Mouse (Mus musculus): ENCODE data around the gene Cdc37. TPM values are rescaled to one million over a fixed set of nuclear protein-coding genes. Genes with fewer than 3 reads are reported as not detected.

Gene Cdc37
- polyA plus RNA-seq, 1 experiment from 2014 or later = 84.1 TPM

- H3K27me3 ChIP-seq (ENCODE audit: insufficient read depth, low read length) = no peaks in the 10 kb centered on the region
- no peaks in the 10 kb centered on the region for H3K9me3 ChIP-seq (ENCODE audit: low read length)
- H3K9ac ChIP-seq (replicated peaks) = no peak overlapping the region
- peaks cover 13% of the 10 kb centered on the region for H3K36me3 ChIP-seq (replicated peaks; ENCODE audit: insufficient read depth, low read length)
- no peak overlapping the region for H3K4me2 ChIP-seq (ENCODE audit: low read depth, low read length)
- no peaks in the 10 kb centered on the region for H3K4me1 ChIP-seq (ENCODE audit: insufficient read depth)
- no peak overlapping the region for H3K27ac ChIP-seq (ENCODE audit: low read depth)
- TF ChIP-seq CTCF (IDR thresholded peaks at IDR 0.05; ENCODE audit: low read depth) = no peak
- no peak for TF ChIP-seq EP300 (IDR thresholded peaks at IDR 0.05; ENCODE audit: low read depth)
- DNase-seq (peak; percentile 40), ATAC-seq (no peak)
- WGBS (ENCODE audit: insufficient replicate concordance) = 85% methylated on average over 4 of the region's 4 CpGs
- no peak overlapping the region for H3K4me3 ChIP-seq (ENCODE audit: low read depth, low read length)
Measured at GRCm38 (mm10) chr9:21194787-21195493, 45.2 kb upstream of the Cdc37 start.

GRCm38 (mm10) chr9:21193786-21194185, 44.0 kb upstream of the Cdc37 start:
- Histone ChIP-seq H3K4me3 (ENCODE audit: low read depth, low read length) (no peak overlapping the region), H3K9ac (replicated peaks) (no peak overlapping the region), H3K27me3 (ENCODE audit: insufficient read depth, low read length) (no peaks in the 10 kb centered on the region), H3K27ac (ENCODE audit: low read depth) (no peak overlapping the region), H3K4me1 (ENCODE audit: insufficient read depth) (no peaks in the 10 kb centered on the region), H3K9me3 (ENCODE audit: low read length) (no peaks in the 10 kb centered on the region), H3K36me3 (replicated peaks; ENCODE audit: insufficient read depth, low read length) (peaks cover 13% of the 10 kb centered on the region), H3K4me2 (ENCODE audit: low read depth, low read length) (no peak overlapping the region)
- no peak for ATAC-seq
- TF ChIP-seq EP300 (IDR thresholded peaks at IDR 0.05; ENCODE audit: low read depth) (no peak), CTCF (IDR thresholded peaks at IDR 0.05; ENCODE audit: low read depth) (no peak)
- 69% methylated on average over 3 of the region's 3 CpGs for WGBS (ENCODE audit: insufficient replicate concordance)
- DNase-seq = no peak

DNA sequence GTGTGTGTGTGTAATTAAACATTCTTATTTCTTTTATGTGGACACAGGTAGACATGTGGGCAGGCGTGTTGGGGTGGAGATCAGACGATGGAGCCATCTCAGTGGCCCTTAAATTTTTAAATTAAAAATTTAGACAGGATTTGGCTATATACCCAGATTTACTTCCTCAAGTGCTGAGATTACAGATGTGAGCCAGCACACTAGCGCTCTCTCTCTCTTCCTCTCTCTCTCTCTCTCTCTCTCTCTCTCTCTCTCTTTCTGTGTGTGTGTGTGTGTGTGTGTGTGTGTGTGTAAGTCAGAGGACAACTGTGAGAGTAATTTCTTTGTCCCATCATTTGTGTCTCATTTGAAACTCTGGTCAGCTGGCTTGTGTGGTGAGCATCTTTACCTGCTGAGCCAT, 40.9 kb upstream of the Cdc37 start:
- ATAC-seq (no peak), DNase-seq (no peak)
- H3K9ac ChIP-seq (replicated peaks) = no peak overlapping the region
- H3K4me1 ChIP-seq (ENCODE audit: insufficient read depth) = peaks cover 8% of the 10 kb centered on the region
- no peak overlapping the region for H3K4me2 ChIP-seq (ENCODE audit: low read depth, low read length)
- 82% methylated on average over 3 of the region's 3 CpGs for WGBS (ENCODE audit: insufficient replicate concordance)
- no peaks in the 10 kb centered on the region for H3K9me3 ChIP-seq (ENCODE audit: low read length)
- no peak for TF ChIP-seq CTCF (IDR thresholded peaks at IDR 0.05; ENCODE audit: low read depth)
- TF ChIP-seq EP300 (IDR thresholded peaks at IDR 0.05; ENCODE audit: low read depth) = no peak
- H3K27me3 ChIP-seq (ENCODE audit: insufficient read depth, low read length) = no peaks in the 10 kb centered on the region
- H3K4me3 ChIP-seq (ENCODE audit: low read depth, low read length) = no peak overlapping the region
- peaks cover 11% of the 10 kb centered on the region for H3K36me3 ChIP-seq (replicated peaks; ENCODE audit: insufficient read depth, low read length)
- no peak overlapping the region for H3K27ac ChIP-seq (ENCODE audit: low read depth)

DNA sequence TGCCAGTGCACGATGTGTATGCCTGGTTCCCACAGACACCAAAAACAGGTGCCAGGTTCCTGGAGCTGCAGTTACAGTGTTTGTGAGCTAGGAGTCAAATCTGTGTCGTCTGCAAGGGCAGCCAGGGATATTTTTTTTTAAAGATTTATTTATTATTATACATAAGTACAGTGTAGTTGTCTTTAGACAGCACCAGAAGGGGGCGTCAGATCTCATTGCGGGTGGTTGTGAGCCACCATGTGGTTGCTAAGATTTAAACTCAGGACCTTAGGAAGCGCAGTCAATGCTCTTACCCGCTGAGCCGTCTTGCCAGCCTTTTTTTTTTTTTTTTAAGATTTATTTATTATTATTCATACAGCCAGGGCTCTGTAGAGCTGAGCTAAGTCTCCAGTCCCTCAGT, 40.1 kb upstream of the Cdc37 start:
- H3K27ac ChIP-seq (ENCODE audit: low read depth) = no peak overlapping the region
- WGBS (ENCODE audit: insufficient replicate concordance) = 42% methylated on average over 7 of the region's 7 CpGs
- H3K36me3 ChIP-seq (replicated peaks; ENCODE audit: insufficient read depth, low read length) = peaks cover 11% of the 10 kb centered on the region
- peak; percentile 44 for TF ChIP-seq CTCF (IDR thresholded peaks at IDR 0.05; ENCODE audit: low read depth)
- no peak for TF ChIP-seq EP300 (IDR thresholded peaks at IDR 0.05; ENCODE audit: low read depth)
- DNase-seq (no peak), ATAC-seq (no peak)
- H3K4me2 ChIP-seq (ENCODE audit: low read depth, low read length) = no peak overlapping the region
- no peaks in the 10 kb centered on the region for H3K9me3 ChIP-seq (ENCODE audit: low read length)
- H3K9ac ChIP-seq (replicated peaks) = no peak overlapping the region
- H3K27me3 ChIP-seq (ENCODE audit: insufficient read depth, low read length) = no peaks in the 10 kb centered on the region
- no peak overlapping the region for H3K4me3 ChIP-seq (ENCODE audit: low read depth, low read length)
- H3K4me1 ChIP-seq (ENCODE audit: insufficient read depth) = peaks cover 12% of the 10 kb centered on the region

GRCm38 (mm10) chr9:21185436-21185835, 35.7 kb upstream of the Cdc37 start:
- no peaks in the 10 kb centered on the region for H3K9me3 ChIP-seq (ENCODE audit: low read length)
- DNase-seq (no peak), ATAC-seq (no peak)
- H3K36me3 ChIP-seq (replicated peaks; ENCODE audit: insufficient read depth, low read length) = no peaks in the 10 kb centered on the region
- H3K4me3 ChIP-seq (ENCODE audit: low read depth, low read length) = no peak overlapping the region
- no peak overlapping the region for H3K9ac ChIP-seq (replicated peaks)
- H3K4me1 ChIP-seq (ENCODE audit: insufficient read depth) = peaks cover 35% of the 10 kb centered on the region
- H3K27me3 ChIP-seq (ENCODE audit: insufficient read depth, low read length) = no peaks in the 10 kb centered on the region
- WGBS (ENCODE audit: insufficient replicate concordance) = 86% methylated on average over 5 of the region's 5 CpGs
- no peak overlapping the region for H3K4me2 ChIP-seq (ENCODE audit: low read depth, low read length)
- no peak for TF ChIP-seq CTCF (IDR thresholded peaks at IDR 0.05; ENCODE audit: low read depth)
- no peak for TF ChIP-seq EP300 (IDR thresholded peaks at IDR 0.05; ENCODE audit: low read depth)
- no peak overlapping the region for H3K27ac ChIP-seq (ENCODE audit: low read depth)

- Histone ChIP-seq H3K36me3 (replicated peaks; ENCODE audit: insufficient read depth, low read length) (no peaks in the 10 kb centered on the region), H3K27ac (ENCODE audit: low read depth) (no peak overlapping the region), H3K4me3 (ENCODE audit: low read depth, low read length) (peak overlapping the region; percentile 55; the same call in 1 of the 2 replicates), H3K27me3 (ENCODE audit: insufficient read depth, low read length) (no peaks in the 10 kb centered on the region), H3K9me3 (ENCODE audit: low read length) (no peaks in the 10 kb centered on the region), H3K4me2 (ENCODE audit: low read depth, low read length) (peak overlapping the region; percentile 76), H3K9ac (replicated peaks) (no peak overlapping the region), H3K4me1 (ENCODE audit: insufficient read depth) (peaks cover 35% of the 10 kb centered on the region)
- ATAC-seq (no peak; the same call in 1 of the 2 replicates), DNase-seq (peak; percentile 61)
- TF ChIP-seq EP300 (IDR thresholded peaks at IDR 0.05; ENCODE audit: low read depth) (no peak), CTCF (IDR thresholded peaks at IDR 0.05; ENCODE audit: low read depth) (no peak)
- WGBS (ENCODE audit: insufficient replicate concordance) = 50% methylated on average over 2 of the region's 2 CpGs
Measured at GRCm38 (mm10) chr9:21184733-21185132, 35.0 kb upstream of the Cdc37 start.
